Mouse (Mus musculus) hindbrain, embryonic 11.5 days (tissue): ENCODE data around the gene Ly75. TPM values are rescaled to one million over a fixed set of nuclear protein-coding genes. Genes with fewer than 3 reads are reported as not detected.

Experiments used
- ATAC-seq: fragments of 200-750 bp; cut with Nextera tagmentation; 2 replicates; pipeline ENCODE4 v1.8.0; 2017; ENCODE audit warnings: mild to moderate bottlenecking, moderate TSS enrichment, moderate library complexity; ENCODE audit not compliant: low FRiP score
- DNase-seq: peaks from one replicate; pipeline ENCODE4 v3.0.0-alpha.2; 2015; ENCODE audit warnings: low spot score
- H3K27ac ChIP-seq: fragments of 300-500 bp; sonication (generic); 2 replicates; pipeline ENCODE4 v1.5.1; 2014; ENCODE audit warnings: mild to moderate bottlenecking, low read depth, low read length
- H3K27me3 ChIP-seq: fragments of 300-500 bp; sonication (generic); 2 replicates; pipeline ENCODE4 v1.6.1; 2014; ENCODE audit warnings: mild to moderate bottlenecking, low read length, moderate library complexity, mixed read lengths; ENCODE audit not compliant: control insufficient read depth, insufficient read depth
- H3K36me3 ChIP-seq: fragments of 300-500 bp; sonication (generic); 2 replicates; pipeline ENCODE4 v1.6.1; 2014; ENCODE audit warnings: mild to moderate bottlenecking, low read length, moderate library complexity, mixed read lengths; ENCODE audit not compliant: control insufficient read depth, insufficient read depth
- H3K4me1 ChIP-seq: fragments of 300-500 bp; sonication (generic); replicated peaks from 2 replicates; pipeline ENCODE4 v1.6.1; 2014; ENCODE audit warnings: low read length, mixed read lengths; ENCODE audit not compliant: control insufficient read depth, insufficient read depth
- H3K4me2 ChIP-seq: fragments of 300-500 bp; sonication (generic); replicated peaks from 2 replicates; pipeline ENCODE4 v1.6.1; 2014; ENCODE audit warnings: mild to moderate bottlenecking, low read depth, low read length
- H3K4me3 ChIP-seq: fragments of 300-500 bp; sonication (generic); 2 replicates; pipeline ENCODE4 v1.5.1; 2014; ENCODE audit warnings: low read depth, low read length
- H3K9ac ChIP-seq: fragments of 300-500 bp; sonication (generic); 2 replicates; pipeline ENCODE4 v1.6.1; 2014; ENCODE audit warnings: low read depth, low read length
- H3K9me3 ChIP-seq: fragments of 300-500 bp; sonication (generic); 2 replicates; pipeline ENCODE4 v1.6.1; 2016; ENCODE audit warnings: low read length; ENCODE audit not compliant: control insufficient read depth
- WGBS: fragments of 180-500 bp; shearing (Covaris S2); extraction: QIAGEN DNeasy Blood & Tissue Kit; methylation state at CpG from one replicate; pipeline ENCODE4 v1.1.7; 2014; 5-methylcytosine and 5-hydroxymethylcytosine counted together
- polyA plus RNA-seq: library from polyadenylated mRNA; unstranded; fragments of >200 nt; fragmentation: Nextera tagmentation; extraction: Ambion mirVana; gene quantifications from 2 replicates; pipeline ENCODE4 v1.2.1, GENCODE M21; 2014

Ly75 gene
- polyA plus RNA-seq, 1 experiment from 2014 or later = 2.9 TPM

GRCm38 (mm10) chr2:60384083-60384762 is 1.1 kb upstream of the Ly75 start:
- Histone ChIP-seq H3K27me3 (peaks cover 4% of the 10 kb centered on the region), H3K9me3 (no peaks in the 10 kb centered on the region), H3K4me2 (no peak overlapping the region), H3K9ac (no peak overlapping the region), H3K4me1 (no peaks in the 10 kb centered on the region), H3K36me3 (no peaks in the 10 kb centered on the region), H3K4me3 (no peak overlapping the region), H3K27ac (no peak overlapping the region)
- DNase-seq = no peak
- 31% methylated on average over 7 of the region's 7 CpGs for WGBS
- ATAC-seq = no peak

GRCm38 (mm10) chr2:60382346-60382745 is 757 bp downstream of the Ly75 start:
- Histone ChIP-seq H3K9ac (peak overlapping the region; percentile 58; the same call in 1 of the 2 replicates), H3K4me1 (no peaks in the 10 kb centered on the region), H3K27me3 (peaks cover 4% of the 10 kb centered on the region), H3K27ac (no peak overlapping the region), H3K36me3 (no peaks in the 10 kb centered on the region), H3K4me3 (peak overlapping the region; percentile 48; the same call in 1 of the 2 replicates), H3K4me2 (peak overlapping the region; percentile 89; the same call in 1 of the 2 replicates), H3K9me3 (no peaks in the 10 kb centered on the region)
- DNase-seq = no peak
- ATAC-seq = no peak
- WGBS = 65% methylated on average over 3 of the region's 3 CpGs

GRCm38 (mm10) chr2:60377260-60377659 is 5.8 kb downstream of the Ly75 start:
- Histone ChIP-seq H3K4me2 (no peak overlapping the region), H3K36me3 (no peaks in the 10 kb centered on the region), H3K27ac (no peak overlapping the region), H3K27me3 (peaks cover under 1% of the 10 kb centered on the region), H3K4me1 (no peaks in the 10 kb centered on the region), H3K4me3 (no peak overlapping the region), H3K9me3 (no peaks in the 10 kb centered on the region), H3K9ac (no peak overlapping the region)
- DNase-seq = no peak
- 95% methylated on average over 5 of the region's 5 CpGs for WGBS
- no peak for ATAC-seq

GRCm38 (mm10) chr2:60375608-60376107 is 7.4 kb downstream of the Ly75 start:
- no peaks in the 10 kb centered on the region for H3K27me3 ChIP-seq
- WGBS = 95% methylated on average over 15 of the region's 15 CpGs
- no peak for DNase-seq

GRCm38 (mm10) chr2:60375126-60375525 is 8.0 kb downstream of the Ly75 start:
- Histone ChIP-seq H3K27ac (no peak overlapping the region), H3K9me3 (no peaks in the 10 kb centered on the region), H3K27me3 (no peaks in the 10 kb centered on the region), H3K4me2 (no peak overlapping the region), H3K4me3 (no peak overlapping the region), H3K4me1 (no peaks in the 10 kb centered on the region), H3K36me3 (no peaks in the 10 kb centered on the region), H3K9ac (no peak overlapping the region)
- DNase-seq (no peak), ATAC-seq (no peak)
- 97% methylated on average over 8 of the region's 8 CpGs for WGBS

More at GRCm38 (mm10) chr2:60375608-60376107, 7.4 kb downstream of the Ly75 start:
- Histone ChIP-seq H3K36me3 (no peaks in the 10 kb centered on the region), H3K4me3 (no peak overlapping the region), H3K4me2 (no peak overlapping the region), H3K4me1 (no peaks in the 10 kb centered on the region), H3K9me3 (no peaks in the 10 kb centered on the region), H3K27ac (no peak overlapping the region), H3K9ac (no peak overlapping the region)
- no peak for ATAC-seq

GRCm38 (mm10) chr2:60370188-60370587 is 12.9 kb downstream of the Ly75 start:
- DNase-seq (no peak), ATAC-seq (no peak)
- Histone ChIP-seq H3K9me3 (no peaks in the 10 kb centered on the region), H3K9ac (no peak overlapping the region), H3K27me3 (no peaks in the 10 kb centered on the region), H3K4me1 (no peaks in the 10 kb centered on the region), H3K4me3 (no peak overlapping the region), H3K27ac (no peak overlapping the region), H3K36me3 (no peaks in the 10 kb centered on the region), H3K4me2 (no peak overlapping the region)
- 95% methylated on average over 5 of the region's 5 CpGs for WGBS

- H3K4me3 ChIP-seq = no peak overlapping the region
- no peak overlapping the region for H3K9ac ChIP-seq
- H3K4me2 ChIP-seq = no peak overlapping the region
- H3K27me3 ChIP-seq = no peaks in the 10 kb centered on the region
- H3K9me3 ChIP-seq = no peaks in the 10 kb centered on the region
- H3K4me1 ChIP-seq = no peaks in the 10 kb centered on the region
- no peak for ATAC-seq
- 89% methylated on average over 4 of the region's 4 CpGs for WGBS
- H3K27ac ChIP-seq = no peak overlapping the region
- H3K36me3 ChIP-seq = no peaks in the 10 kb centered on the region
- no peak for DNase-seq
These were observed 13.6 kb downstream of the Ly75 start for GRCm38 (mm10) chr2:60369454-60369853.

GRCm38 (mm10) chr2:60367871-60368270 is 15.2 kb downstream of the Ly75 start:
- no peak for ATAC-seq
- no peak overlapping the region for H3K4me2 ChIP-seq
- H3K36me3 ChIP-seq = no peaks in the 10 kb centered on the region
- H3K27me3 ChIP-seq = no peaks in the 10 kb centered on the region
- no peak for DNase-seq
- no peak overlapping the region for H3K4me3 ChIP-seq
- WGBS = 92% methylated on average over 7 of the region's 7 CpGs
- no peaks in the 10 kb centered on the region for H3K4me1 ChIP-seq
- no peak overlapping the region for H3K9ac ChIP-seq
- no peak overlapping the region for H3K27ac ChIP-seq
- no peaks in the 10 kb centered on the region for H3K9me3 ChIP-seq

GRCm38 (mm10) chr2:60367204-60367603 is 15.9 kb downstream of the Ly75 start:
- 83% methylated on average over 2 of the region's 2 CpGs for WGBS
- no peak overlapping the region for H3K4me2 ChIP-seq
- H3K4me3 ChIP-seq = no peak overlapping the region
- H3K27ac ChIP-seq = no peak overlapping the region
- no peaks in the 10 kb centered on the region for H3K27me3 ChIP-seq
- no peak for DNase-seq
- ATAC-seq = no peak
- H3K36me3 ChIP-seq = no peaks in the 10 kb centered on the region
- H3K4me1 ChIP-seq = no peaks in the 10 kb centered on the region
- no peaks in the 10 kb centered on the region for H3K9me3 ChIP-seq
- H3K9ac ChIP-seq = no peak overlapping the region
